8 mouse cellular contexts compared by ENCODE assay signal in genomic region chr10:103368296-103369080, GRCm38 (mm10). TPM values are rescaled to one million over a fixed set of nuclear protein-coding genes. Genes with fewer than 3 reads are reported as not detected.
DNase-seq lines count a peak whose midpoint lies in the region; ATAC-seq and TF ChIP-seq lines count a peak whose summit lies in the region.

No protein-coding gene starts in this region.

- 0 out of 2 replicates have a peak, but pooled peaks cover 6% of the 10 kb centered on the region for H3K27me3 ChIP-seq in embryonic facial prominence, embryonic 15.5 days
- no peaks in the 10 kb centered on the region for H3K27me3 ChIP-seq in hindbrain, embryonic 13.5 days
- H3K27me3 ChIP-seq in midbrain, embryonic 12.5 days, result no peaks in the 10 kb centered on the region
- H3K27me3 ChIP-seq in stomach, embryonic 15.5 days (replicated peaks), result peaks cover 5% of the 10 kb centered on the region; the same call in 1 of the 2 replicates
- no peaks in the 10 kb centered on the region; the same call in 1 of the 2 replicates for H3K27me3 ChIP-seq in thymus, adult 2 months (ENCODE audit: control insufficient read depth, insufficient read depth, low read length)

- no peaks in the 10 kb centered on the region for H3K36me3 ChIP-seq in embryonic facial prominence, embryonic 15.5 days
- H3K36me3 ChIP-seq in hindbrain, embryonic 13.5 days, result no peaks in the 10 kb centered on the region
- no peaks in the 10 kb centered on the region for H3K36me3 ChIP-seq in midbrain, embryonic 12.5 days
- no peaks in the 10 kb centered on the region for H3K36me3 ChIP-seq in stomach, embryonic 15.5 days
- no peaks in the 10 kb centered on the region for H3K36me3 ChIP-seq in thymus, adult 2 months (ENCODE audit: control insufficient read depth, insufficient read depth, low read length)

- H3K27ac ChIP-seq in embryonic facial prominence, embryonic 15.5 days (replicated peaks), result peak overlapping the region; percentile 17; the same call in 1 of the 2 replicates
- peak overlapping the region; percentile 81 for H3K27ac ChIP-seq in hindbrain, embryonic 13.5 days
- peak overlapping the region; percentile 67 for H3K27ac ChIP-seq in midbrain, embryonic 12.5 days (replicated peaks)
- H3K27ac ChIP-seq in stomach, embryonic 15.5 days, result 0 out of 2 replicates have a peak overlapping the region, but pooled peaks have one; percentile 32
- H3K27ac ChIP-seq in thymus, adult 2 months (ENCODE audit: control insufficient read depth, insufficient read depth, low read length), result no peak overlapping the region

- H3K4me2 ChIP-seq in embryonic facial prominence, embryonic 15.5 days (replicated peaks), result peak overlapping the region; percentile 97
- peak overlapping the region; percentile 84 for H3K4me2 ChIP-seq in hindbrain, embryonic 13.5 days
- H3K4me2 ChIP-seq in midbrain, embryonic 12.5 days (replicated peaks), result peak overlapping the region; percentile 94
- H3K4me2 ChIP-seq in stomach, embryonic 15.5 days, result peak overlapping the region; percentile 96

- TF ChIP-seq CTCF in brain, embryonic 14.5 days (IDR thresholded peaks at IDR 0.05; ENCODE audit: borderline replicate concordance, extremely low read depth, insufficient read depth, insufficient read length), result no peak
- no peak for TF ChIP-seq CTCF in thymus, adult 2 months (IDR thresholded peaks at IDR 0.05; ENCODE audit: borderline replicate concordance, control insufficient read depth, extremely low read depth, insufficient read depth, low read length, poor library complexity)

- H3K4me1 ChIP-seq in embryonic facial prominence, embryonic 15.5 days, result 0 out of 2 replicates have a peak, but pooled peaks cover 13% of the 10 kb centered on the region
- 0 out of 2 replicates have a peak, but pooled peaks cover 5% of the 10 kb centered on the region for H3K4me1 ChIP-seq in hindbrain, embryonic 13.5 days (replicated peaks)
- peaks cover 7% of the 10 kb centered on the region; the same call in 1 of the 2 replicates for H3K4me1 ChIP-seq in midbrain, embryonic 12.5 days
- H3K4me1 ChIP-seq in stomach, embryonic 15.5 days, result peaks cover 14% of the 10 kb centered on the region; the same call in 1 of the 2 replicates
- no peaks in the 10 kb centered on the region; the same call in 1 of the 2 replicates for H3K4me1 ChIP-seq in thymus, adult 2 months (replicated peaks; ENCODE audit: control insufficient read depth, insufficient read depth, low read length)

- DNase-seq in R1 (ENCODE audit: low read depth, low spot score), result peak; percentile 73
- DNase-seq in brain, embryonic 14.5 days (ENCODE audit: low read depth), result peak; percentile 72
- DNase-seq in left cerebral cortex, adult 18-20 months (ENCODE audit: low spot score in 2 of 2), result peak; percentile 72 to 73
- DNase-seq in thymus, adult 2 months, result no peak

- H3K4me3 ChIP-seq in embryonic facial prominence, embryonic 15.5 days (replicated peaks), result peak overlapping the region; percentile 55
- H3K4me3 ChIP-seq in hindbrain, embryonic 13.5 days, result peak overlapping the region; percentile 68
- peak overlapping the region; percentile 60 for H3K4me3 ChIP-seq in midbrain, embryonic 12.5 days
- H3K4me3 ChIP-seq in stomach, embryonic 15.5 days (replicated peaks), result peak overlapping the region; percentile 49
- H3K4me3 ChIP-seq in thymus, adult 2 months (ENCODE audit: control insufficient read depth, insufficient read depth, low read length), result no peak overlapping the region

- WGBS in embryonic facial prominence, embryonic 15.5 days, result under 1% methylated on average over 37 of the region's 37 CpGs
- WGBS in hindbrain, embryonic 13.5 days, result under 1% methylated on average over 37 of the region's 37 CpGs
- under 1% methylated on average over 37 of the region's 37 CpGs for WGBS in midbrain, embryonic 12.5 days
- under 1% methylated on average over 37 of the region's 37 CpGs for WGBS in stomach, embryonic 15.5 days
- WGBS in thymus, adult 2 months, result 3% methylated on average over 37 of the region's 37 CpGs

- TF ChIP-seq POLR2A in brain, embryonic 14.5 days (IDR thresholded peaks at IDR 0.05; ENCODE audit: borderline replicate concordance, extremely low read depth, insufficient read depth, insufficient read length, poor library complexity, severe bottlenecking), result no peak
- no peak for TF ChIP-seq POLR2A in thymus, adult 2 months (IDR thresholded peaks at IDR 0.05; ENCODE audit: control insufficient read depth, extremely low read depth, insufficient read depth, low read length, poor library complexity)

- H3K9me3 ChIP-seq in embryonic facial prominence, embryonic 15.5 days (replicated peaks), result no peaks in the 10 kb centered on the region
- no peaks in the 10 kb centered on the region for H3K9me3 ChIP-seq in hindbrain, embryonic 13.5 days
- H3K9me3 ChIP-seq in midbrain, embryonic 12.5 days, result no peaks in the 10 kb centered on the region
- no peaks in the 10 kb centered on the region for H3K9me3 ChIP-seq in stomach, embryonic 15.5 days

- 0 out of 2 replicates have a peak, but pooled peaks have one; percentile 26 for ATAC-seq in embryonic facial prominence, embryonic 15.5 days (ENCODE audit: insufficient number of reproducible peaks, low FRiP score, low TSS enrichment, low read depth)
- peak; percentile 62 for ATAC-seq in hindbrain, embryonic 13.5 days (ENCODE audit: low FRiP score)
- ATAC-seq in midbrain, embryonic 12.5 days (ENCODE audit: low FRiP score, low read depth), result peak; percentile 50
- ATAC-seq in stomach, embryonic 15.5 days (ENCODE audit: insufficient read depth, low FRiP score, low read depth), result peak; percentile 27; the same call in 1 of the 2 replicates

- H3K9ac ChIP-seq in embryonic facial prominence, embryonic 15.5 days, result 0 out of 2 replicates have a peak overlapping the region, but pooled peaks have one; percentile 26
- peak overlapping the region; percentile 83 for H3K9ac ChIP-seq in hindbrain, embryonic 13.5 days
- peak overlapping the region; percentile 65 for H3K9ac ChIP-seq in midbrain, embryonic 12.5 days (replicated peaks)
- H3K9ac ChIP-seq in stomach, embryonic 15.5 days, result peak overlapping the region; percentile 19; the same call in 1 of the 2 replicates

RNA-seq across cellular contexts. Expression of gene Slc6a15, which starts 0.9 kb away (rescaled TPM):
- 34.4 and 48.0 TPM in 2 replicates for polyA plus RNA-seq in brain, embryonic 14.5 days (2012; rRNA removed)
- polyA plus RNA-seq in embryonic facial prominence, embryonic 15.5 days (2015; fragmentation: Nextera tagmentation; extraction: Ambion mirVana), result 3.9 TPM in 2 replicates
- polyA plus RNA-seq in hindbrain, embryonic 13.5 days (2015; fragmentation: Nextera tagmentation; extraction: Ambion mirVana), result 48.0 and 62.6 TPM in 2 replicates
- 10 to 100 TPM; 47.2 to 50.6 TPM for total RNA-seq in left cerebral cortex, adult 18-20 months (2021)
- 12.3 and 20.6 TPM in 2 replicates for polyA plus RNA-seq in midbrain, embryonic 12.5 days (2016; fragmentation: Nextera tagmentation; extraction: Ambion mirVana)
- polyA plus RNA-seq in stomach, embryonic 15.5 days (2015; fragmentation: Nextera tagmentation; extraction: Ambion mirVana), result 6.0 and 6.6 TPM in 2 replicates
- polyA plus RNA-seq in thymus, adult 2 months (2012; rRNA removed), result 0.09 TPM in 1 of 2 replicates, not detected in the other

Comparison
In these comparisons a context has a peak if more than half of its experiments do, and no peak if none do; other contexts are left out.
1. H3K9ac ChIP-seq: peak in every context shown above with its lines; median percentile 83 in hindbrain, embryonic 13.5 days; 65 in midbrain, embryonic 12.5 days; 26 in embryonic facial prominence, embryonic 15.5 days; 19 in stomach, embryonic 15.5 days.